Mouse (Mus musculus): ENCODE results near the gene Polr3b.

DNA sequence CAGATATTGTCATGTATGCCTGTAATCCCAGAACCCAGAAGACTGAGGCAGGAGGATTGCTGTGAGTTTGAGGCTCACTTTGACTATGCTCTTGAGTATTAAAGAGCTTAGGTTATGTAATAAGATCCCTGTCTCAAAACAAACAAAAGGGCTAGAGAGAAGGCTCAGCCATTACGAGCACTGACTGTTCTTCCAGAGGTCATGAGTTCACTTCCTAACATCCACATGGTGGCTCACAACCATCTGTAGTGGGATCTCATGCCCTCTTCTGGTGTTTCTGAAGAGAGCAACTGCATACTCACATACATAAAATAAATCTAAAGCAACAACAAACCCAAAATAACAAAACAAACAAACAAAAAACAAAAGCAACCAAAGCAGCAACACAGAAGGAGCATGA lies 23.9 kb upstream of the Polr3b start:
- TF ChIP-seq CTCF (IDR thresholded peaks at IDR 0.05; ENCODE audit: control insufficient read depth, insufficient read depth, low read length) (no peak), POLR2A (IDR thresholded peaks at IDR 0.05; ENCODE audit: borderline replicate concordance, control insufficient read depth, low read depth, low read length) (no peak)

Data from bone marrow, adult 2 months (tissue).